In the genomic region with DNA sequence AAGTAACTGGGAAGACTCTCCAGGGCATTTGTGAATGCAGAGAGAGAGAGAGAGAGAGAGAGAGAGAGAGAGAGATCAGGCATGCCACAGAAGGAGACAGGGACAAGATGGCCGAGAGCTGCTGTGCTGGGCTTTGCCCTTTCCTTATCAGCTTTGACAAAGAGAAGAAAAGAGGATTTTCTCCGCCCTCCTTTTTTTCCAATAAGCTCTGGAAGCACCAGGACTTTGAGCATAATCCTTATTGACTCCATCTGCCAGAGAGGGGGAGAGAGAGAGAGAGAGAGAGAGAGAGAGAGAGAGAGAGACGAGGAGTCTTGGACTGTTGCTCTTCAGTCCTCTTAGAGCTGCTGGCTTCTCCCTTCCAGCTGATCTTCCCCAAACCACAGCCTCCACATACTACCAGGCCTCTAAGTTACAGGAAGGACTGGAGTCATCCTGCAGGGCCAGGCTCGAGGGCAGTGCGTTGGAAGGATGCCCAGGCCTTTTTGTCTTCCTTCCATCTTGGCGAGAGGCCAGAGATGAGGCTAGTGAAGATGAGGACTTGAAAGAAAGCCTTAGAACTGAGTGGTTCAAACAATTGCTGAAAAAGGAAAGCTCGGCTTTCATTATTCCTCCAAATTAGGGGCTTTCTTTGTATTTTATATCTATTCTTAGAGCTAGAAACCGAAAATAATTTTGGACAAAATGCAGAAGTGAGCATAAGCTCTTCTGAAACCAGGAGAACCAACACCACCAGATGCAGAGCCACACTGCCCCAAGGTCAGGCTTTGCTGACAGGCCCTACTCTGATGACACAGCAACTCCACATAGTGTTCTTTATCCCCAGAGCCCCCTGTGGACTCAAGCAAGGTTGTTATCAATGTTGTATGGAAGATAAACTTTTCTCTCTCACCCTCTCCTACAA, we compare ENCODE assay signal across 10 mouse cellular contexts. TPM values are rescaled to one million over a fixed set of nuclear protein-coding genes. Genes with fewer than 3 reads are reported as not detected.
A peak's percentile ranks its signal among the peaks of the same experiment; 100 is the strongest.
DNase-seq lines count a peak whose midpoint lies in the region; ATAC-seq and TF ChIP-seq lines count a peak whose summit lies in the region.
"Had no signal": no experiment of that assay in that cellular context is flagged by ENCODE, and none has a peak within 500 bp of the region (broad histone marks: within the 10 kb centered on the region; RNA-seq: fewer than 3 reads in every experiment).

No protein-coding gene starts in this region.

- H3K4me2 ChIP-seq in liver, embryonic 11.5 days, result no peak overlapping the region
- H3K4me2 ChIP-seq: hindbrain, embryonic 15.5 days had no signal

- H3K4me3 ChIP-seq in liver, adult 2 months (ENCODE audit: insufficient read depth, low read depth, low read length), result no peak overlapping the region
- H3K4me3 ChIP-seq in liver, embryonic 11.5 days (ENCODE audit: low read depth, low read length), result no peak overlapping the region
- H3K4me3 ChIP-seq: hindbrain, embryonic 15.5 days; myocyte had no signal

- 39% methylated on average over 8 of the region's 8 CpGs for WGBS in liver, adult 2 months
- 54% methylated on average over 8 of the region's 8 CpGs for WGBS in liver, embryonic 11.5 days

- H3K79me2 ChIP-seq in liver, adult 2 months (ENCODE audit: control insufficient read depth, insufficient read depth, low read length), result no peaks in the 10 kb centered on the region

- no peaks in the 10 kb centered on the region for H3K4me1 ChIP-seq in liver, adult 2 months (ENCODE audit: control insufficient read depth, insufficient read depth, low read length)
- no peaks in the 10 kb centered on the region; the same call in 1 of the 2 replicates for H3K4me1 ChIP-seq in liver, embryonic 11.5 days (replicated peaks; ENCODE audit: control insufficient read depth, insufficient read depth, low read length)
- H3K4me1 ChIP-seq: hindbrain, embryonic 15.5 days had no signal

- intact Hi-C loops in gastrocnemius, postnatal 14 days (cut with DNase I; ENCODE audit: low total_unique reads), result no loop called here

- no peaks in the 10 kb centered on the region for H3K27me3 ChIP-seq in liver, adult 2 months (ENCODE audit: control insufficient read depth, insufficient read depth, low read length)
- no peaks in the 10 kb centered on the region for H3K27me3 ChIP-seq in liver, embryonic 11.5 days (replicated peaks; ENCODE audit: control insufficient read depth, insufficient read depth, low read length)
- H3K27me3 ChIP-seq: hindbrain, embryonic 15.5 days had no signal

- TF ChIP-seq CTCF in liver, adult 2 months (IDR thresholded peaks at IDR 0.05; ENCODE audit: low read depth, low read length), result no peak

- no peak for TF ChIP-seq POLR2A in liver, adult 2 months (IDR thresholded peaks at IDR 0.05; ENCODE audit: extremely low read depth, insufficient read depth, low read length)

- H3K9me3 ChIP-seq in liver, embryonic 11.5 days (ENCODE audit: control insufficient read depth, low read length), result no peaks in the 10 kb centered on the region
- H3K9me3 ChIP-seq: hindbrain, embryonic 15.5 days had no signal

- ATAC-seq in liver, embryonic 11.5 days (replicated peaks; ENCODE audit: low FRiP score), result no peak

- H3K36me3 ChIP-seq in liver, adult 2 months (ENCODE audit: control insufficient read depth, insufficient read depth, low read length), result no peaks in the 10 kb centered on the region
- H3K36me3 ChIP-seq in liver, embryonic 11.5 days (ENCODE audit: control insufficient read depth, insufficient read depth, low read length), result no peaks in the 10 kb centered on the region
- H3K36me3 ChIP-seq: hindbrain, embryonic 15.5 days had no signal

- H3K9ac ChIP-seq in liver, adult 2 months (ENCODE audit: low read depth, low read length), result no peak overlapping the region
- H3K9ac ChIP-seq in liver, embryonic 11.5 days (ENCODE audit: low read depth, low read length), result no peak overlapping the region
- H3K9ac ChIP-seq: hindbrain, embryonic 15.5 days had no signal

- H3K27ac ChIP-seq in liver, adult 2 months (replicated peaks; ENCODE audit: insufficient read depth, low read depth, low read length), result no peak overlapping the region
- no peak overlapping the region for H3K27ac ChIP-seq in liver, embryonic 11.5 days (ENCODE audit: low read depth, low read length)
- H3K27ac ChIP-seq: hindbrain, embryonic 15.5 days had no signal

- peak; percentile 27 for DNase-seq in liver, adult 2 months (ENCODE audit: extremely low read depth, low read depth, low spot score)
- no peak for DNase-seq in liver, embryonic 11.5 days (ENCODE audit: low spot score)
- DNase-seq in adrenal gland, postnatal 25 days, result peak; percentile 85
- peak; percentile 14 for DNase-seq in gastrocnemius, postnatal 14 days
- peak; percentile 73 to 84 for DNase-seq in kidney, postnatal 25 days
- DNase-seq in ovary, adult 18-20 months (ENCODE audit: low spot score), result peak; percentile 84
- no peak for DNase-seq in embryo, embryonic 10 days (ENCODE audit: low spot score)
- DNase-seq in left cerebral cortex, adult 18-20 months (ENCODE audit: low spot score in 2 of 2), result no peak

RNA-seq across cellular contexts. Expression of a gene that starts 59.3 kb away (rescaled TPM):
- under 0.01 and 0.07 TPM in 2 replicates for total RNA-seq in liver, adult 2 months (2014; rRNA removed)
- polyA plus RNA-seq in liver, adult 2 months (2012; rRNA removed), result 0.02 and 0.04 TPM in 2 replicates
- 0.22 and 0.37 TPM in 2 replicates for polyA plus RNA-seq in liver, embryonic 11.5 days (2014; fragmentation: Nextera tagmentation; extraction: Ambion mirVana)
- total RNA-seq in adrenal gland, postnatal 25 days (2021), result 3.0 and 4.2 TPM in 2 replicates
- total RNA-seq in gastrocnemius, postnatal 14 days (2021), result 1 to 10 TPM in 1 of 2 experiments, under 1 TPM in 1; 0.33 to 1.3 TPM
- 10 to 100 TPM; 54.5 to 61.5 TPM for total RNA-seq in left cerebral cortex, adult 18-20 months (2021)
- polyA plus RNA-seq: myocyte had no signal

Comparison
In these comparisons a context has a peak if more than half of its experiments do, and no peak if none do; other contexts are left out.
1. DNase-seq: peak in liver, adult 2 months (single experiment), adrenal gland, postnatal 25 days (single experiment), gastrocnemius, postnatal 14 days (single experiment), kidney, postnatal 25 days (2 of 2) and ovary, adult 18-20 months (single experiment); none in liver, embryonic 11.5 days (single experiment), embryo, embryonic 10 days (single experiment) and left cerebral cortex, adult 18-20 months (0 of 2).
2. RNA of a gene that starts 59.3 kb away (total RNA-seq): 54.5 to 61.5 TPM in left cerebral cortex, adult 18-20 months; 3.0 to 4.2 TPM in adrenal gland, postnatal 25 days, 0.33 to 1.3 TPM in gastrocnemius, postnatal 14 days and under 0.01 to 0.07 TPM in liver, adult 2 months; every median in the first group is over 10 times any median in the second.